Mouse (Mus musculus) gastrocnemius, adult 2 months (tissue): Measurements from ENCODE around the gene Cyb5d1. TPM values are rescaled to one million over a fixed set of nuclear protein-coding genes. Genes with fewer than 3 reads are reported as not detected.
A peak's percentile ranks its signal among the peaks of the same experiment; 100 is the strongest.

Source experiments
- DNase-seq: peaks from one replicate; pipeline ENCODE4 v3.0.0; 2022
- H3K27ac ChIP-seq: fragments of 200-600 bp; 2 replicates; pipeline ENCODE4 v1.8.1; 2022; ENCODE audit warnings: mild to moderate bottlenecking
- H3K4me3 ChIP-seq: fragments of 200-600 bp; 2 replicates; pipeline ENCODE4 v1.8.1; 2022; ENCODE audit warnings: mild to moderate bottlenecking, moderate library complexity
- CTCF ChIP-seq: fragments of 200-600 bp; IDR thresholded peaks from 2 replicates; pipeline ENCODE4 v1.8.1; 2022; ENCODE audit warnings: antibody characterized with exemption, mild to moderate bottlenecking, moderate library complexity
- intact Hi-C: fragments of 180-260 bp; cut with DNase I; formaldehyde crosslinking; loops from one replicate; pipeline ENCODE4 v1.15.1; 2025
- total RNA-seq, 2 experiments: library from RNA; stranded (reverse); gene quantifications; 2 replicates each; pipeline ENCODE4 v1.2.3; 2021

Gene Cyb5d1
- total RNA-seq, 2 experiments from 2014 or later = 34.9 to 36.0 TPM

DNA sequence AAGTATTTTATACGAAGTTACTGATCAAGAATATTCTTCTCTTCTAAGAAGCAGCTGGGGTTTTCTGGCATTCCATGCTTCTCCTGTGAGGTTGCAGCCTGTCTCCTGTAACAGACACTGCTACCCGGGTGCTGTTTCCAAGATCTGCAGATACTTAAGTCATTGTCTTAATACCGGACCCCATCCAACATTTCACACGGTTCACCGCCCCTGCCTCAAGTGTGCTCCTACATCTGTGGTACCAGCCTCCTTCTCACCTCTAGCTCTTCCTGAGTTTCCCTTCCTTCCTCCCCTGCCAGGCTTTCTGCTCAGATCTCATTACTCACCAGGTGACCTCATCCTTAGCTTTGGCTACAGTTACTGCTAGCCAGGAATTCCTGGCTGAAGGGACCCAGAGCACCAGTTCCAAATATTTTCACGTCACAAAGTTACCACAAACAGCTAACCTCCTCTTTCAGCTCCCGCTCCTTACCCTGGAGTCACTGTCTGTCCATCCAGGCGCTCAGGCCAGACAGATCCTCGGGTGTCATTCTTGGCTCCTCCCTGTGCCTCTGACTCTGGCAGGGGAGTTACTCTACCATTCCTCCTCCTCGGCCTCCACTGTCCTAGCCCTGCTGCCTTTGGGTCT lies 12.8 kb downstream of the Cyb5d1 start:
- DNase-seq = peak; percentile 50
- intact Hi-C loops = loop anchor here (10.0 kb wide), 1 partner anchor 188 kb away; the partner anchor contains the start of gene Alox8
- H3K4me3 ChIP-seq = no peak overlapping the region
- peak overlapping the region; percentile 9; the same call in 1 of the 2 replicates for H3K27ac ChIP-seq
- no peak for TF ChIP-seq CTCF

GRCm38 (mm10) chr11:69381356-69381755 lies 14.1 kb downstream of the Cyb5d1 start:
- DNase-seq = no peak
- no peak overlapping the region for H3K27ac ChIP-seq
- H3K4me3 ChIP-seq = no peak overlapping the region
- intact Hi-C loops = loop anchor here (10.0 kb wide), 1 partner anchor 187 kb away; the partner anchor contains the start of gene Alox8
- no peak for TF ChIP-seq CTCF

DNA sequence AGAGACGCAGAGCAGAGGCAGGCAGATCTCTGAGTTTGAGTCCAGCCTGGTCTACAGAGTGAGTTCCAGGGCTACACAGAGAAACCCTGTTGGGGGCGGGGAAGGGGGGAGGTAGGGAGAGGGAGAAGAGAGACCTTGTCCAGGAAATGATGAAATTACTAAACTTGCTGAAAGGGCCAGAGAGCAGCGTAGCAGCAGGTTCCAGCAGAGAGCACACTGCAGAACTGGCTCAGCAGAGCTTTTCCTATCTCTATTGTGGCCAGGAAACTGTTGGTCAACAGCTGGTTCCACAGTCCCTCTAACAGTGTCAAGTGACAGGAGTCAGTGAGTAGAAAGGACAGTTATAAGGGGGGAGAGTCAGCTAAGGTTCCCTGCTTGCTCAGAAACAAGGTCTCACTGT lies 15.8 kb downstream of the Cyb5d1 start:
- Histone ChIP-seq H3K27ac (no peak overlapping the region), H3K4me3 (no peak overlapping the region)
- no peak for DNase-seq
- intact Hi-C loops = no loop called here
- no peak for TF ChIP-seq CTCF

DNA sequence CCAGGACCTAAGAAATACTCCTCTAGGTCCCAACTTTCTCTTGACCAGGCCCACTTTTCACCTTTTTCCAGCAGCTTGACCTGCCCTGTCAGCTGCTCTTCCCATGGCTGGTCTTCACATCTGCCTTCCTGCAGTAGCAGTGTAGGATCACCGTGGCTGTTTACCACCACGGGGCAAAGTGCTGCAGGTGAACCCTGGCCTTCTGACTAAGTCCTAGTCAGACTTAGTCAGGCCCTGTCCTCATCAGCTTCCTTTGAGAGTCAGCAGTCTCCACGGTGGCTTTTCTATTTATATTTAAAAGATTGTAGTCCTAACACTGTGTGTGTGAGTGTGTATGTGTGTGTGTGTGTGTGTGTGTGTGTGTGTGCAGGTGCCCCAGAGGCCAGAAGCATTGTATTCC lies 17.7 kb downstream of the Cyb5d1 start:
- intact Hi-C loops = no loop called here
- Histone ChIP-seq H3K27ac (no peak overlapping the region), H3K4me3 (no peak overlapping the region)
- DNase-seq = no peak
- TF ChIP-seq CTCF = no peak

- TF ChIP-seq CTCF = no peak
- intact Hi-C loops = no loop called here
- no peak overlapping the region for H3K27ac ChIP-seq
Observed at GRCm38 (mm10) chr11:69375646-69376045, 19.8 kb downstream of the Cyb5d1 start.

GRCm38 (mm10) chr11:69373223-69373965 lies 22.0 kb downstream of the Cyb5d1 start:
- Histone ChIP-seq H3K27ac (no peak overlapping the region), H3K4me3 (no peak overlapping the region)
- no peak for TF ChIP-seq CTCF
- intact Hi-C loops = no loop called here
- DNase-seq = no peak

More at GRCm38 (mm10) chr11:69375646-69376045, 19.8 kb downstream of the Cyb5d1 start:
- H3K4me3 ChIP-seq = no peak overlapping the region
- no peak for DNase-seq

DNA sequence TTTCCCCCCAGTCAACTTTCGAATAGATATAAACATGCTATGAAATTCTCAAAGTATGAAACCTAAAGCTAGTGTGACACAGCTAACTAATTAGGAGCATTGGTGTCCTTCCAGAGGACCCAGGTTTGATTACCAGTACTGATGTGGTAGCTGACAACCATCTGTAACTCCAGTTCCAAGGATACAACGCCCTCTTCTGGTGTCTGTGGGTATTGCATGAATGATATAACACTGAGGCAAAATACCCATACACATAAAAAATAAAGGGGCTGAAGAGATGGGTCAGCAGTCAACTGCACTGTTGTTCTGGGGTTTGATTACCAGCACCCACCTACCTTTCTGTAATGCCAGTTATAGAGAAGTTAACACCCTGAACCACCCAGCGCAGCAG lies 22.7 kb downstream of the Cyb5d1 start:
- Histone ChIP-seq H3K27ac (no peak overlapping the region), H3K4me3 (no peak overlapping the region)
- peak; percentile 51 for TF ChIP-seq CTCF
- DNase-seq = no peak
- intact Hi-C loops = no loop called here

GRCm38 (mm10) chr11:69372056-69372779 lies 23.2 kb downstream of the Cyb5d1 start:
- H3K27ac ChIP-seq = no peak overlapping the region
- no peak for TF ChIP-seq CTCF
- DNase-seq = no peak
- no peak overlapping the region for H3K4me3 ChIP-seq
- intact Hi-C loops = no loop called here

DNA sequence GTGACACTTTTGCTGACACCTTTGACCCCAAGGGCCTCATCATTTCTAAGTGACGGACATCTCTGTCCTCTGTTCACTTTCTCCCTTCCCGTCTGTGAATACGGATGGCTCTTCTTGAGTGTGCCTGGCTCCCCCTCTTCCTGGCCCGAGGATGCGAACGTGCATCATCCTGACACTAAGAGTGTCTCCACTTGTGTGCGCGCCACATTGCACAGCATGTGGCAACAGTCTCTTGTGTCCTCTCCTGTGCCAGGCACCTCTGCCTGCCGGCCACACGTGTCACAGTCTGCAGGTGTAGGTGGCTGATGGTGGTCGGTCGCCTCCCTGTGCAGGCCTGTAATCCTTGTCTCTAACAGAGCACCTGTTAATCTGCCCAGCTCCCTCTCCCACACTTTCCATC lies 23.8 kb downstream of the Cyb5d1 start:
- intact Hi-C loops = no loop called here
- TF ChIP-seq CTCF = no peak
- DNase-seq = no peak
- no peak overlapping the region for H3K4me3 ChIP-seq
- no peak overlapping the region for H3K27ac ChIP-seq

DNA sequence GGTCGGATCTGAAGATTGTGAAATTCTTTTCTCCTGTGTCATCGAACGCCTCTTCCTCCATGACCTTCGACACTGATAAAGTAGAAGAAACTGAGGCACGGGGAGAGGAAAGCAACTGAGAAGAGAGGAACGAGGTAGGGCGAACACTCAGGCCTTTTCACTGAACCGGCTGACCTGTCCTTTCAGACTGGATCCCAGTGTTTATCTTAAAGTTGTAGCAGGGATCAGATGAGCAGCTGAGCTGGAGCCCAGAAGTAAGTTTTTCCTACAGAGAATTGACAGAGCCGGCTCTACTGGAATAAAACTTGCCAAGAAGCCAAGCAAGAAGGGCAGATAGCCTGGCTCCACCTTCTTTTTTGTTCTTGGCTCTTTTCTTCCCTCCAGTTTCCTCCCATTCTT lies 24.6 kb downstream of the Cyb5d1 start:
- TF ChIP-seq CTCF = no peak
- Histone ChIP-seq H3K4me3 (no peak overlapping the region), H3K27ac (peak overlapping the region; percentile 35; the same call in 1 of the 2 replicates)
- DNase-seq = no peak
- intact Hi-C loops = no loop called here

DNA sequence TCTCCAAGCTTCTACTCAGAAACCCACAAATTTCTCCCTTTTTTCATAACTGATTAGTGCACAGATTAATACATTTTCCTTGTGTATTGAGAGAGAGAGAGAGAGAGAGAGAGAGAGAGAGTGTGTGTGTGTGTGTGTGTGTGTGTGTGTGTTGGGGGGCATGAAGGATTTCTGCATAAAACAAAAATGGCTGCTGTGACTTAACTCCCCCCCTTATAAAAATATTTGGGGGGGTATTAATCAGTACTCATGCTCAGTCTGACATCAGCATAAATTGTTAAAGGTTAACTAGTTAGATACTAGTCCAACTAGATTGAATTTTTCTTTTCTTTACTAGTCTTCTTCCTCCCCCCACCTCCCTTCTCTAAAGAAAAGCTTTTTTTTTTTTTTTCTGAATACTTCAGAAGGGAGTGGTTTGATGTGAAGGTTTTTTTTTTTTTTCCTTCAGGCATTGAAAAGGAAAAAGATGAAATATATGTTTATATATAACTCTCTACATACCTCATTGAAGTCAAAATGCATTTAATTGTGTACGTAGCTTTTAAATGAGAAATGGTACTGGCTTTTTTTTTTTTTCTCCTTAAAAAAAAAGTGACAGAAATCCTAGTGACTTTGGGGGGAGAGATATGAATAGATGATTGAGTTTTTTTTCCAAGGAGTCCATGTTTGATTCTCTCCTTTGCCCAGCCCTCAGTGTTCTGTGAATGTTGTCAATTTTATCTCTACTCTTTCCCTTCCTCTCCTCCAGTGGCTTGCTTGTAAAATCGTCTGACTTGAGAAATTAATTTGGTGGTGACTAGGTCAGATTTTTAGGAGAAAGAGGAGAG lies 25.2 kb downstream of the Cyb5d1 start:
- intact Hi-C loops = no loop called here
- Histone ChIP-seq H3K27ac (peak overlapping the region; percentile 35; the same call in 1 of the 2 replicates), H3K4me3 (peak overlapping the region; percentile 89; the same call in 1 of the 2 replicates)
- DNase-seq = no peak
- no peak for TF ChIP-seq CTCF

DNA sequence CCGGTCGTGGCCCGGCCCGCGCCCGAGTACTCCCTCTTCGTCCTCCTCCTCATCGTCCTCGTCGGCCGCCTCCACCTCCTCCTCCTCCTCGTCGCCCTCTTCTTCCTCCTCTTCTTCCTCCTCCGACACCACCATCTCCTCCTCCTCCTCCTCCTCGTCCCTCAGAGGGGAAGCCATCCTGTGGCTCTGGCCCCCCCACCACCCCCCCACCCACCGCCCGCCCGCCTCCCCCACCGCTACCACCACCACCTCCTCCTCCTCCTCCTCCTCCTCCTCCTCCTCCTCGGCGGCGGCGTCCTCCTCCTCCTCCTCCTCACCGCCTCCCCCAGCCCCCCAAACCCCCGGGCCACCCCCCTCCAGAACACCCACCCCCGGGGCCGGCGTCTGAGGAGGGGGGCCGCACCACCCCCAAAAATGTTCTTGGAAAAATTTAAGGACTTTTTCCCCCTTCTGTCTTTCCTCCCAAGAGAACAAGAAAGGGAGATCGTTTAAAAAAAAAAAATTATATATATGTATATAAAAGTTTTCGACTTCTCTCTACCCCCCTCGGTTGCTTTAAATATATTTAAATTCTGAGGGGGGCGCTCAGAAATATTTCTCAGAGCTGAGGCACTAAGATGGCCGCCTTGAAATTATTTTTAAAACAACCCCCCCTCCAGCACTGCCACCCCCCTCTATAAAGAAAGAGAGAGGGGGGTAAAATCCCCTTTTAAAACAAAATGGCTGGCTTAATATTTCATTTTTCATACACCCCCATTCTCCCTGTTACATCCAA lies 26.0 kb downstream of the Cyb5d1 start, which contains the start of gene Chd3:
Gene Chd3, minus strand, starts transcription at position 192 of the 775 bp plus-strand sequence.
- DNase-seq = peak; percentile 36
- peak within 1 kb of the TSS; percentile 94 for H3K27ac ChIP-seq
- TF ChIP-seq CTCF = no peak
- intact Hi-C loops = no loop called here
- peak within 1 kb of the TSS; percentile 89 for H3K4me3 ChIP-seq
